Mouse (Mus musculus): Measurements from ENCODE around the gene Zfp219.

GRCm38 (mm10) chr14:51986153-51986505 lies 34.4 kb downstream of the Zfp219 start:
- TF ChIP-seq CTCF (IDR thresholded peaks at IDR 0.05; ENCODE audit: low read depth, low read length) (no peak), POLR2A (IDR thresholded peaks at IDR 0.05; ENCODE audit: borderline replicate concordance, low read depth, low read length) (no peak)

Measured in bone marrow macrophage, adult 2 months (primary cell).